Mouse (Mus musculus): ENCODE data around the gene Slc27a2.

The Slc27a2 gene

DNA sequence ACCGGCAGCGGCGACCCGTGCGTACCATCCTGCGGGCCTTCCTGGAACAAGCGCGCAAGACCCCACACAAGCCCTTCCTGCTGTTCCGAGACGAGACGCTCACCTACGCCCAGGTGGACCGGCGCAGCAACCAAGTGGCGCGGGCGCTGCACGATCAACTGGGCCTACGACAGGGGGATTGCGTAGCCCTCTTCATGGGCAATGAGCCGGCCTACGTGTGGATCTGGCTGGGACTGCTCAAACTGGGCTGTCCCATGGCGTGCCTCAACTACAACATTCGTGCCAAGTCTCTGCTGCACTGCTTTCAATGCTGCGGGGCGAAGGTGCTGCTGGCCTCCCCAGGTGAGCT, 1.1 kb downstream of the Slc27a2 start:
- no peak for DNase-seq (ENCODE audit: low spot score in 2 of 2)

DNA sequence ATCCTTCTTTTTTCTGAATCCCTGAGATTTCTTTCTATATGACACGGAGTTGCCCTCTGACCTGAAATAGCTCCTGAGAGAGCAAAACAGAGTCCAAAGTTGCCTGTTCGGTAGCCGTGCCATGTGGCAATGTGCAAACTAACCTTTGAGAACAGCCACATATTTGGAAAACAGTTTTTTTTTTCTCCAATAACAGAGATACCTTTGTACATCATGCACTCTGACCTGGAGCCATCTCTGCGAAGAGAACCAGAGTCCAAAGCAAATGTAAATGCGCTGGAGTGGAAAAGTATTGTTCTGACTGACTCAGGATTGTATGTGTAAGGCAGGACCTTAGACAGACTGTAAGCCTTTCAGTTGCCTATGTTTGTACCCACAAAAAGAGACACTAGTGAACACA, 3.3 kb downstream of the Slc27a2 start:
- no peak for DNase-seq (ENCODE audit: low spot score in 2 of 2)

DNA sequence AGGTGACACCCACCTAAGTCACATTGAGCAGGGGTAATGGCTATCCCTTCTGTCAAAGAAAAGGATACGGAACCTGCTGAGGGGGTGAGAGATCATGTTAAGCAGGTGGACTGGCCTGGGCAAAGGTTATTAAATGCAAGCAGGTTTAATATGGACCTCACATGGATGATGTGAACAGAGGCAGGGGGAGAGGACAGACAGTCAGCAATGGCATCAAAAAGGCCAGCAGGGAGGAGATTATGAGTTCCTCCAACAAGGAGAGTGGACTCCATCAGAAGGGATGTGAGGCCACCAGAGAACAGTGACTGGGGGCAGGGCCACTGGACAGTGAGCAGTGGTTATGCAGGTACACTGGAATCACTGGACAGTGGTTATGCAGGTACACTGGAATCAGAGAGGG, 7.9 kb downstream of the Slc27a2 start:
- no peak for DNase-seq (ENCODE audit: low spot score in 2 of 2)

DNA sequence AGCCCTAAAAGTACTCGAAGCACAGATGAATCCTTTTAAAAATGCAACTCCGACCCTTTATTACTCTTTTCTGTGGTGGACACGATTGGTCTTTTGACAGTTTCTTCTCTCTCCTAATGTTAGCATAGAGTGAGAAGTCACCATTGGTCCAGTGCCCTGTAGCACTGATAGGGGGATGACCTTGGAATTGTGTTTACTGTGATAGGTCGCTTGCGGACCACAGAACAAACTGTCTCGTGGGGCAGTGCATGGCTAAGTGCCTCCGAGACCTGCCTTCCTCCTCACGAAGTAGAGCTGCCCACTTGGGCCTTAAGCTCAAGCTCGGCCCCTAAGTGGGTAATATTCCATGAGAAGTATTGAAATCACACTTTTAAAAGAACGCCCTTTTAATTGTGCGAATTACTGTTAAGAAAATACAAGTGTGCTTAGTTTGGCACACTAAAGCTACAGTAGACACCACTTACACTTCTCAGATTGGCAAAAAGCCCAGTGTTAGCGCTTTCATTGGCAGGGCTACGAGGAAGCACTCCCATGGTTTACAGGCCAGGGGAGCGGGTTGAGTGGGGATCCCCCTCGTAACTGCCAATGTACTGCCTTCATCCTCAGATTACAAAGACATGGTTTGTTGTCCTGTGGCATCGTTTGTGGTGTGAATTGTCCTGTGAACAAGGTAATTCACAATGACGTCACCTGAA, 11.4 kb downstream of the Slc27a2 start:
- DNase-seq (ENCODE audit: low spot score in 2 of 2) = no peak

DNA sequence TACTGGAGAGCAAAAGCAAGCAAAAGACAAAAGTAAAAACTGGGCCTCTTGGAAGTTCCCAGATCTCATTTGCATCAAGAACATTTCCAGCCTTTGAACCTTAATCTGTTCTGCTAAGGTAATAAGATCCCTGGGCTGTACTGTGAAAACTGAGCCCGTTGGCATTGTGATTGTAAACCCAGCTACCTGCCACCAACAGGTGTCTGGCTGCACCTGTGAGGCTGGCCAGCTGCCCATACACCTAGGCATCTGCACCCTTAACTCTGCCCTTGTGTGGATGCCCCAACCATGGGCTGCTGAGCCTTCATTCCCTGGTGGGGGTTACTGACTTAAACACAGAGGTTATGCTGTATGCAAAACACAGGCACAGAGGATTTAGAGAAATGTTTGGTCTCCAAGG, 20.0 kb downstream of the Slc27a2 start:
- no peak for DNase-seq (ENCODE audit: low spot score in 2 of 2)

DNA sequence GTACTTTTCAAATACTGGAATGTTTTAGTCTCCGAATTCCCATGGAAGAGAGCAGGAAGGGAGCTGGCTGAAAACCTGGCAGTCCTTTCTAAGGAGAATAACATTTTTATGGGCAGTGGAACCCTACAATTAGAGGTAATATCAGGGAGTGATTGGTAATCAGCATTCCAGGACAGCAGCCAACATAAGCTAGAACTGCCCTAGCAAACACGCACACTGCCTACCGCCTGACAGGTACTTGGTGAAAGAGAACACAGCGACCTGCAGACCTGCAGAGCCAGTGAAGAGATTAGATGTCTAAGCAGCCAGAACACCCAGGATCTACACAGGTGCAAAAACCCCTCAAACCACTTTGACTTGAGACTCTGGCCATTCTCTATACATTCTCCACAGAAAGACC, 20.5 kb downstream of the Slc27a2 start:
- no peak for DNase-seq (ENCODE audit: low spot score in 2 of 2)

DNA sequence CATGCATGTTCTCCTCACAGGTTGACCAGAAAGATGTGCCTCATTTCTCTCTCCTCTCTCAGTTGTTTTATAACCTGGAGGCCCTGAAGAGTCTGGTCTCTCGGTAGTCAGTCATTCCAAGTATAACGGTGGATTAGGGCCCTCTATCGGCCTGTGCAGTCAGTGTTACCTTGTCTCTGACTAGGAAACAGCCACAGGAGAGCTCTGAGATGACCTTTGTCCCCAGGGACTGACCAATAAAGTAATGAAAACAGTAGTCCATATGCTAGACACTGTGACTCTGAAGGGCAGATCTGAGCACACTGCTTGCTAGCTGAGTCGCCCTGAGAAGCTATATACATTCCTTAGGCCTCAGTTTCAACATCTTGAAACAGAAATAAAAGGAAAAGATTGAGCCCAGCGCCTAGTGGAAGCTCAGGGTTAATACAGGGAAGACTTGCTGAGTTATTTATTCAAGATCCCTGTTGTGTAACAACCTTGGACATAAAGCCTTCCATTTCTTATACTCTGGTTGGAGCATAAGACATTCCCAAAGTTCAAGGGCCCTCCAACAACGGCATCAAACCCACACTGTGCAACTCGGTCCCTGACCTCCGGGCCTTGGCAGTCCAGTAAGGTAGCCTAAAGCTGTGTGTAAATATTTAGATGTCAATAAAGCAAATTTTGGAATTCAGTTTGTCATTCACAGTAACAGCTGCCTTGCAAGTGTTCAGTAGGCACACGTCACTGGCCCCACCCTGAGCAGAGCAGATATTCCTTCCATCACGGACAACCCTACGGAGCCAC, 23.4 kb downstream of the Slc27a2 start:
- no peak for DNase-seq (ENCODE audit: low spot score in 2 of 2)

DNA sequence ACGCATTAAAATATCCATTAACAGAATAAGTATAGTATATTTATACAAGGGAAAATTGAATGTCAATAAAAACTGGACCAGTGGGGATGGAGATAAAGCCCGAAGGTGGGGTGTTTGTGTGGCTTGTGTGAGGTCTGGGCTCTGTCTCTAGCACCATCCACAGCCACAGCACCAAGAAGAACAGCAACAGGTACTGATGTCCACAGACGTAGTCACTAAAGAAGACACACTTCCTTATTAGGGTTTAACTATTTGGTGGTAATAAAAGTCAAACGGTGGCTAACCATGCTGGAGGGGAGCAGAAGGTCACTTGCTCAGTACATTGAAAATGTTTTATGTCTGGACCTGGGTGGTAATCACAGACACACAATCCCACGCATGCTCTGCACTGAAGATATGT, 25.2 kb downstream of the Slc27a2 start:
- DNase-seq (ENCODE audit: low spot score in 2 of 2) = no peak

DNA sequence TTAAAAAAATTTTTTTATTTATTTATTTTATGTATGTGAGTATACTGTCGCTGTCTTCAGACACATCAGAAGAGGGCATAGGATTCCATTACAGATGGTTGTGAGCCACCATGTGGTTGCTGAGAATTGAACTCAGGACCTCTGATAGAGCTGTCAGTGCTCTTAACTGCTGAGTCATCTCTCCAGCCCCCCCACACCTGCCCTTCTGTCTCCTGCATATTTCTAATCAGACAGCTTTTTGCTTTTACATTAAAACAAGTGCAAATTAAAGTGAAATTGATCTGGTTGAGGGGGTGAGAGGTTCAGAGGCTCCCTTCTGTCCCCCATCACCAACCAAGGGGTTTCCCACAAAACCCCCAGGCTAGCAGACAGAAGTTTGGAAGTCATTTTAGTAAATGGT, 27.1 kb downstream of the Slc27a2 start:
- no peak for DNase-seq (ENCODE audit: low spot score in 2 of 2)

DNA sequence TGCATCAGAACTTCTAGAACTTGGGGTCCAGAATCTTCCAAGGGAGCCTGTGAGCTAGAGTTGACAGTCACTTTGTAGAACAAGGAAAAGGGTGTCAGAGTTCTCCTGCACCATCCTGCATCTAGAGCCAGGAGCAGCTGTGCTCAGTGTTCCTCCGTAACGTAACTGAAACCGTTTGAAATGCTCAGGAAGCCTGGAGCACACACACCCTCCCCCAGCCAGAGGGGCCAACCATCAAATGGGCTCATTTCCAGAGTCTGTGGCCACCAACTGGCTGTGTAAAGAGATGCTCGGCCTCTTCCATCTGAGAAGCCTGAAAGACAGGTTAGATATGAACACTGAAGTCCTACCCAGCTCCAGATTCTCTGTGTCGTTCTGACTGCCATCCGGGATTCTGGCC, 31.8 kb downstream of the Slc27a2 start:
- no peak for DNase-seq (ENCODE audit: low spot score in 2 of 2)

DNA sequence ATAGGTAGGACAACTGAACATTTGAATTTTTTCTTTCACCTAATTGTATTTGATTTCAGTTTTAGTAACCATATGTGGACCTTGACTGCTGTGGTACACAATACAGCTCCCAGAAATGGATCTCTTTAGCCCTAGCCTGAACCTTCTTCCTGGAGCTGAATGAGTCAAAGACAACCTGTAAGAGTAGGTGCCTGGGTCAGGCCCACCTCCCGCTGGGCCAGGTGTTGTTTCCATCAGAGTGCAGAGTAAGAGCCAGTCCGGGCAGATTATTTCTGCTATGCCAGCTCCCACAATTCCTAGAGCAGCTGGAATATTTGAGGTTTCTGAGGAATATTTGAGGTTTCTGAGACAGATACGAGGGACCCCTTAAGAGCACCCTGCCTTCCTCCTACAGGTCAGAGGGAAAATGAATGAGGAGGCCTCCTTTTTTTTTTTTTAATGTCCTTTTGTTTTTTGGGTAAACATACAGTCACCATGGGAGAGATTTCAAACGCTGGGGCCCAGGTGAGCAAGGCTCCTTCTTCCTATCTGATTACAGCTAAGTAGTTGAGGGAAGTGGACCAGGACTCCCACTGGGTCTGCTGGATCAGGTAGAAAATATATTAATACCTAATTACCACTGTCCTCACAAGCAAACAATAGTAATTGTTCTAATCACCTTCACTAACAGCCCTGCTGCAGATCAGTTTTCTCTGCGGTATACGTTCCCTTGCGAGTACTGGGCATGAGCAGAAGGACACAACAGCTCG, 32.6 kb downstream of the Slc27a2 start:
- DNase-seq (ENCODE audit: low spot score in 2 of 2) = no peak

DNA sequence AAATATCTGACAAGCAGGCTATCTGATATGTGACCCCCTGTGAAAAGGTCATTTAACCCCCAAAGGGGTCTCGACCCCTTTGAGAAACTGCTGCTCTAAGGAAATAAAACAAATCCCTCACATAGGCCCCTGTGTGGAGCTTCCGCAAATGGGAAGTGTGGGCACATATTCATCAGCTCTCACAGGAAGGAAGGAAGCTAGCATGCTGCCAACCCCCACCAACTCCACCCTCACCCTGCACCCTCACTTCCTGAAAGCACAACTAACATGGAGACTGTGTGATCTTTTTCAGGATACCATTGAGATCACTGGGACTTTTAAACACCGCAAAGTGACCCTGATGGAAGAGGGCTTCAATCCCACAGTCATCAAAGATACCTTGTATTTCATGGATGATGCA, 35.3 kb downstream of the Slc27a2 start:
- no peak for DNase-seq (ENCODE audit: low spot score in 2 of 2)

DNA sequence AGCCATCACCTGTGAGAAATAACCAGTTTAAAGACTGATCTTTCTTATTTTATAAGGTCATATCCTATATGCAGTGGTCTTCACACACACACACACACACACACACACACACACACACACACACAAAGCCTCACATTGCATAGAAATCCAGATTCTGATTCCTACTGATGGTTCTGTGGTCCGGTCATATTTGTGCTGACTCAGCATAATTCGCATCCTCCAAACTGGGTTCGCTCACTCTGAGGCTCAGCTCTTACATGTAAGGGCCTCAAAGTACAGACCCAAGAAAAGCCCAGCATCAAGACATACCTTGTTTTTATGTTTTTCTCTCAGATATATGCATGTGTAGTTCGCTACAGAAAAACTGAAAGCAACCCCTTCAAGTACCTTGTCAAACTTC, 39.1 kb downstream of the Slc27a2 start:
- no peak for DNase-seq (ENCODE audit: low spot score in 2 of 2)

DNA sequence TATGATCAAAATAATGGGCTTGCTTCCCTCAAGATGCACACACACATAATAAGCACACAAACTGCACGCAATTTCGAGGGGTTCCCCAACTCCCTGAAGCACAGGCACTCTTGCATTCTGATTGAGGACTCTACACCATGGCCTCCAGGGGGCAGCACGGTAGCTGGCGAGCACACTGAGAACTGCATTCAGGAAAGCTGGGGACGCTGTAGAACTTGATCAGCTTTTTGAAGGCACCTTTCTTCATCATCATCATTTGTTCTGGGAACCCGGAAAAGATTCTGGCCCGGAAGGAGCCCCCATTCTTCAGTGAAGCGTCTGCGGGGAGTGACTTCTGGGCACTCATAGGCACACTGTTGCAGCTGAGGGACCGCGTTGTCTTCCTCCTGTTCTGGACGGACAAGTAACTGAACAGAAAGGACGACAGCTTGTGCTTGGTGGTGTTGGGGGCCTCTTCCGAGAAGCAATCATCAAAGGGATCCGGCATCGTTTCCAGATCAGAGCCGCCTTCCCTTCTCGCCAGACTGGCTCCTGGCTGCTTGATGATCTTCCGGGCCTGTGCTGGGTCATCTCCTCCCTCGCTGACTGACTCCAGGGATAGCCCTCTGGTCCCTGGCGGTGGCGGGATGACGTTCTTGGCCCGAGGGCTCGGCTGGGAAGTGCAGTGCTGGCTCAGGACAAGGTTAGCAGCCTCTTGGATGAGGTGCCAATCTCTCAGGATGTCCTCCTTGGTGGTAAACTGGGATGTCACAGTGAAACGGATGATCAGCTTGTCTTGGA, 41.8 kb downstream of the Slc27a2 start:
- peak; percentile 44 to 58 for DNase-seq (ENCODE audit: low spot score in 2 of 2)

DNA sequence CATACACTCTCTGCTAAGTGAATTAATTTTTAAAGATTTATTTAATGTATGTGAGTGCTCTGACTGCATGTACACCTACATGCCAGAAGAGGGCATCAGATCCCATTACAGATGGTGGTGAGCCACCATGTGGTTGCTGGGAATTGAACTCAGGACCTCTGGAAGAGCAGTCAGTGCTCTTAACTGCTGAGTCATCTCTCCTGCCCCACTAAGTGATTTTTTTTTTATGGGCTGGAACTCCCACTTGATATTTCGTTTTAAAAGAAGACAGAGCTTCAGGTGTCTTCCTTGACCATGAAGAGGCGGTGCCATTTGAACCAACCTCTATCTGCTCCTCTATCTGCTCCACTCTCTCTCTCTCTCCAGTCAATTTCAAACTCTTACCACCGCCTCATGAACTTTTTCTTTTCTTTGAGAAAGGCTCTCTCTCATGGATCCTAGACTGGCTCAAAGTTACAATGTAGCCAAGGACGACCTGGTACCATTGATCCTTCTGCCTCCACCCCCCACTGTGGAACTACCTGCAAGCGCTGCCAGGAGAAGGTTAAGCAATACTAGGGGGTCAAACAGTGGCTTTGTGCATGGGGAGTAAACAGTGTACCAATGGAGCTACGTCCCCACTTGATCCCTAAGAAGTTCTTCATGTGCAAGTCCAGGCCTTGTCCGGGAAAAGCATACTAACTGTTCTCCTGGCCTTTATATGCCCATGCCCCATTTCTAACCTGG, 44.3 kb downstream of the Slc27a2 start:
- no peak for DNase-seq (ENCODE audit: low spot score in 2 of 2)

DNA sequence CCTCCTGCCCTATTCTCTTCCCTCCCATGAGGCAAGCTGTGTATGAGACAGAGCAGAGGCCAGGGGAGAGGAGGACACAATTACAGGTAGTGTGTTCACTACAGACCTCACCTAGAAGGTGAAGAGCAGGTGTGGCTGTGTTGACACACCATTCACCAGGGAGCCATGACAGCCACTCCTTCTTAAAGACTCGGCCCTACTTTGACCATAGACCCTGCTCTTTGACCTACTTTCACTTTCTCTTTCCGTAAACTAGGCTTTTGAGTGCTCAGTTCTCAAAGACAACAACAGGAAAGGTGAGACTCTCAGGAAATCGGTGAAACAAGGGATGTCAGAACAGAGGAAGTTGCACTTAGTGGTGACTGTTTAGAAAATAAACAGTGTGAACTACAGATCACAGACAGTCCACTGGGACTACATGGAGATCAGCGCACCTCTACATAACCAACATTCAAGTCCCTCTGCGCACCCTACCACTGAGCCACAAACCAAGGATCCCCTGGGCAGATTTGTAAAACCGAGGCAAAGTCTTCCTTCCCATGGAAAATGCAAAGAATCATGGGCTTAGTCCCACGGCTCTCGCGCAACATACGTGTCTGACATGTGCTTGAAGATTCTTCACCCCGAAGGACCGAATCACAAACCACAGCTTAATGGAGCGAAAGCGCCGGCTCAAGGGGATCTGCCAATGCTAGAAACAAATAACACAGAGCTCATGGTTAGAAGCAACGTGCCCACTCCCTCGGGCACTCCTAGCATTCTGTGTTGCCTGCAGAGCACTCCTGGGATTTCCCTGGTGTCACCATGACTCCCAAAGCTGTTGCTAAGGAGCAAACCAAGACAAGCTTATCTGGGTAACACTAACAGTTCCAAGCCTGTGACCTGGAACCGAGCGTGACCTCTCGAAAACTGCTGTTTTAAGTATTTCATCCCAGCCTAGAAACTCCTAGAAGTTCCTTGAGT, 45.4 kb downstream of the Slc27a2 start:
- DNase-seq (ENCODE audit: low spot score in 2 of 2) = no peak

DNA sequence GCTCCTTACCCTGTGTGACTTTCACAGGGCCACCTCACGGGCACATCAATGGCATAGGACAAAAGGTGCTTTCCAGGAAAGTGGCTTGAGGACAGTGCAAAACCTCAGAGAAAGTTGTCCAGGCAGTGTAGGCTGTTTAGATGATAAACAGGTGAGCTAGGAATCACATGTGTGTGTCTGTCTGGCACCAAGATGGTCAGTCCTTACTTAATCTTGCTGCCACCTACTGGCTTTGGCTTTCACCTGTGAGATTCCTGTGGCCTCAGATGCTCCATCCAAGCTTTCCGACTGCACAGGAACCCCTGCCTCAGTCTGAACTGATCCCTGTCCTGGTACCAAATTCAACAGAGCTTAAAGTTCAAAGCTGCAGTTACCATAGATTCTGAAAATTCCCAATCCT, 46.2 kb downstream of the Slc27a2 start:
- no peak for DNase-seq (ENCODE audit: low spot score in 2 of 2)

DNA sequence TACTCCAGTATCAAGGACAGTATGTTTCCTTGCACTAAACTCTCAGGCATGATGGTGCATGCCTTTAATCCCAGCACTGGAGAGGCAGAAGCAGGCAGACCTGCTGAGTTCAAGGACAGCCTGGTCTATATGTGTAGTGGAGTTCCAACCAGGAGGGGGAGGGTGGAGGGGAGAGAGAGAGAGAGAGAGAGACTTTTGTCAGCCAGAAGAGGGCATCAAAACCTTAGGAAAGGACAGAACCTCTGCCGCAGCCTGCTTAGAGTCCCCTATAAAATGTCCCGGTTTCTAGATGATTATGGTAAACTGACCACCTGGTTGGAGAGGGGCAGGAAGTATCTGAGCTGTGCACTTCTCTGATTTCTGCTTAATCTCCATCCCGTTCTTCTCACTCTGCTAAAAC, 46.8 kb downstream of the Slc27a2 start:
- DNase-seq (ENCODE audit: low spot score in 2 of 2) = no peak

DNA sequence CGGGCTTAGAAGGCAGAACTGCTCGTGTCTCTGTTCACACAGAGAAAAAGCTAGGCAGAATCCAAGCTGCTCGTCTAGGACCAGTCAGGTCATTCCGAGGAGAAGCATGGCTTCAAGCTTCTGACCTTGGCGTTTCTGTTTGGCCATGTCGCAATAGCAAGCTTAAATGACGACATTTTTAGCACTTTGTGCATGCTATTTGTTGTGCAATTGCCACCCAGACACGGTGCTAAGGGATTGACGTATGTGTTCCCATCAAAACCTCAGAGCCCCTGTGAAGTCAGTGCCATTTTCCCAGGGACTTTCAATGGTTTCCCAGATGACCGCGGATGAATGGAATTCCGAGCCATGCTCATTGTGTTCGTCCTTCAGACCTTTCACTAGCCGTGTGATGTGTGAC, 48.3 kb downstream of the Slc27a2 start:
- DNase-seq (ENCODE audit: low spot score in 2 of 2) = no peak

DNA sequence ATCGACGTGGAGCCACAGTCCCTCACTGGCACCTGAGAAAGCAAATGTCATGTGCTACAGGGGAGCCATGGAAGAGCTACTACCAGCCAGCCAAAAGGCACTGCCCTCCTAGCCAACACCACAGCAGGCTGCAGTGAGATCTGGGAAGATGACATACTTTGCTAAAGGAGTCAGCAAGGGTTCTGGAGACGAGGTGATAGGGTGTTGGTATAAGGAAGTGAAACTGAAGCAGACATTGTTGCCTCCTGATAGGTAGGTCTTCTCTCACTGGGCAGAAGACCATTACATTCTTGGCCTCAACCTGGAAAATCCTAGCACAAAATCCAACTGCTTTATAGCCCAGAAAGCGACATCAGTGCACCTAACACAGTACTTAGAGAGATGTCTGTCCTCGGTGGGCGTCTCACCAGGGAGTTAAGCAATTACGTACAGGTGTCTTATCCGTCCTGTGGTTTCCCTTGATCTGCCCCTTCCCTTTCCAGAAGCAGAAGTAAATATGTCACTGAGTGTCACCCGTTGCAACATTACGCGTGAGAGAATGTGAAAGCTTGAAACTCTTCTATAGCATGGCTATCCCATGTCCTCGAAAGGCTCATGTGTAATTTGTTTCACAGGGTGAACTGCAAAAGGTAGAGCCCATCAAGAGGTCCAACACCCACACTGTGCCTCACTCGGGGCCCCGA, 49.9 kb downstream of the Slc27a2 start:
- no peak for DNase-seq (ENCODE audit: low spot score in 2 of 2)
